Mouse (Mus musculus) kidney, postnatal 36 days (tissue): ENCODE data around the gene Ppp1r13l.
A peak's percentile ranks its signal among the peaks of the same experiment; 100 is the strongest.

Experiments
- DNase-seq, 2 experiments: peaks; one replicate each; pipeline ENCODE4 v3.0.0; 2021 to 2022; ENCODE audit warnings: mixed read lengths in 2 of 2

The Ppp1r13l gene

GRCm38 (mm10) chr7:19359299-19359891, at the start of gene Ppp1r13l, which contains the start of gene Cd3eap:
Ppp1r13l (plus strand) TSS chr7:19359749.
Cd3eap (minus strand) TSS chr7:19359483.
- peak; percentile 88 to 93 for DNase-seq

GRCm38 (mm10) chr7:19309884-19310641, 49.5 kb upstream of the Ppp1r13l start, which contains the start of gene Fosb:
Fosb (minus strand) TSS chr7:19310051.
- DNase-seq, result peak; percentile 97 to 98

DNA sequence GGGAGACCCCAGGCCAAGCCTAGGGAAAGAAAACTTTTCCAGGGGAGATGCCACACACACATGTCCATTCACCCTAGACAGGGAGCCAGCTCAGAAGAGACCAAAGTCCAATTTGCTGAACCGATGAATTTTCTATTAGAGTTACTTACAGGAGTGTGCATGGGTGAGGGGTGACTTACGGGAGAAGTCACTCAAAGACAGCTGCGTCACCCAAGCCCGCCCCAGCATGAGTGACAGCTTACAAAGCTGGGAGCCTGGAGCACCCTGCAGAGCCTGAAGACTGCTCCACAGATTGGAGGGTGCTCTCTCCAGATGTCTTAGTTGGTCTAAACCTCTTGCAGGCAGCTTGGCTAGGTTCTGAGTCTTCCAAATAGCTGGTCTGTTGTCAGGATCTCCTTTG, 47.6 kb upstream of the Ppp1r13l start:
- DNase-seq, result peak; percentile 38 to 57

DNA sequence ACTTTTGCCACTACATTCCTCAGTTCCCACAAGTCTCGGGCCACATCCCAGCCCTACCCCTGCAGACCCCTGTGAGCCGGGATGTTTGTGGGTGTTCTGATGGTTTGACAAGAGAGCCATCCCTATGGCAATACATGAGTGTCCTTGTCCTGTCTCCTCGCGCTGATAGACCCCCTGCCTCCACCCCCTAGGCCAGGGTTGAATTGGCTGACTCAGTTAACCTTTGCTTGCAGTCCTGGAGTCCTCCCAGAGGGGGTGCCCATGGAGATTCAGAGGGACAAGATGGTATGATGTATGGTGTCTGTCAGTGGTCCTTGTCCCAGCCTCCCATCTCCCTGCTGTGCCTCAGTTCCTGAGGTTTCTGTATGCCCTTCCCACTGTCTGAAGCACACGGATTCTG, 45.5 kb upstream of the Ppp1r13l start:
- DNase-seq, result no peak

DNA sequence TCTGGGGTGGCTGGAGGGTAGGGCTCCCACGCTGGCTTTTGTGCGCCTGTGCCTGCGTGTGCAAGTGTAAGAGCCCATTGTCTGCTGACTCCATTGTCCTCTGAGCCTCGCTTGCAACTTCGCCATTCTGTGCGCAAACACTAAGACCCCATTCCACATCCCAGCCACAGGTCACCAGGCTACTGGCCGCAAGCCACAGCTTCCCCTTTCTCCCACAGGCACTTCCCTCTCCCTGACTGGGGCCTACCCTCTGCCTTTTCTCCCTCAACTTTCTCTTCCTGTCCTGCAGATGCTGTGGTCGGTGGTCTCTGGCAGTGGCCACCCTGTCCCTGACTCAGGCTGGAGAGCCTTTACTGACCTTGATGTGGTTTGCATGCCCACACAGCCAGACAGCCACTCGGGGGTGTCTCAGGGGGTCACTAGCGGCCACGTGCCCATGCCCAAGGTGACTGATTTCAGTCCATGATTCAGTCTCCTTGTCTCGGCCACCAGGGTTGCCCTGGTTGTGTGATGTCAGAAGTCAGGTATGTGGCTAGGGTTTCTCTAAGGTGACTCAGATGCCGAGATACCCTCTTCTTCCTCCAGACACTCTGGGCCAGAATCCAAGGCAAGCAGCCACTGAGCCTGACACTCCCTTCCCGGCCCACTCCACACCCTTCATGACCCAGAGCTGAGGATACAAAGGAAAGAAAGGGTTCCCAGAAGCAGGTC, 42.9 kb upstream of the Ppp1r13l start:
- DNase-seq, result peak in 1 of 2 experiments; percentile 35

- DNase-seq, result no peak
Observed at GRCm38 (mm10) chr7:19318201-19318600, 41.3 kb upstream of the Ppp1r13l start.

DNA sequence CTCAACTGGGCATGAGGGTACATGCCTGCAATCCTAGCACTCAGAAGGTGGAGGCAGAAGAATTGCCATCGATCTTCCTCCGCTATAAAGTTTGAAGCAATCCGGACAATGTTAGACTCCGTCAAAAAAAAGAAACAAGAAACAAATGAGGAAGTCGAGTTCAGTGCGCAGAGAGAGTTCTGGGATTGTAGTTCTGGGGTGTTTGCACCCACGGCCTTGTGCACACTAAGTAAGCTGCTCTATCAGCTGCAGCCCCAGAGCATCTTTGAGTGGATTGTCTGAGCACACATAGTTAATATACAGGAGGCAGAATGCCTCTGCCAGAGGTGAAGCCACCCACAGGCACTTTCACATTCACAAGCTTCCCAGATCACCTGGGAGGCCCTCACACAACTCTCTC, 40.9 kb upstream of the Ppp1r13l start:
- no peak for DNase-seq

DNA sequence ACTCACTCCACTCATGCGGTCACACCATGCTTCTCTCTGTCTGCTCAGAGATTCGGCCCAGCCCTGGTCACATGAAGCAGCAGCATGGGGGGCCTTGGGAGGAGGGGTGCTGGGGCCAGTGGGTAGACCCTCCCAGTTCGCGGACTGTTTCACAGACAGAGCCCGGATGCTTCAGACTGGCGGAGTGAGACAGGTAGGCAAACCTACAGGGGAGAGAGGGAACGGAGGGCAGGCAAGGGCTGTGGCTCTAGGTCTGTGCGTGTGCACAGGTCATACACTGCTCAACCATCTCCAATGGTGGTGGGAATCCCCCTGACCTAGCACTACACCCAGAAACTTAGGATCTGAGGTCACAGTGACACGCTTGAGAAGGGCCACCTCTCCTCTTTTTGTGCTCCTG, 40.1 kb upstream of the Ppp1r13l start:
- DNase-seq, result no peak

GRCm38 (mm10) chr7:19319906-19320305, 39.6 kb upstream of the Ppp1r13l start:
- peak; percentile 98 to 99 for DNase-seq

DNA sequence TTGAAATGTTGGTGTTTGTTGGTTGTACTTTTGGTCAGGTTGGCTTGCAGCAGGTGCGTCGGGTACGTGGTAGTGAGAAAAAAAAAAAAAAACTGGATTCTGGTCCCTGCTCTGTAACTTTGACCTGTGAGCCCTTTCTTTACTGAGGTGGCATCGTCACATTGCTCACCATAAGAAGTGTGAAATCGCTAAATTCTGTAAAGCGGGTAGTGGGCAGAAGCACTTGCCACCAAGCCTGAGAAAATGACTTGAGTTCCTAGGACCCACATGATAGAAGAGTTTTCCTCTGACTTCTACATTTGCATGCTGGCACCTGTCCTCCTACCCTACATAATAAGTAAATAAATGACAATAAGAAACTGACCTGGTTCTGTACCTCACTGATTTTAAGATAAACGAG, 38.9 kb upstream of the Ppp1r13l start:
- DNase-seq, result no peak

DNA sequence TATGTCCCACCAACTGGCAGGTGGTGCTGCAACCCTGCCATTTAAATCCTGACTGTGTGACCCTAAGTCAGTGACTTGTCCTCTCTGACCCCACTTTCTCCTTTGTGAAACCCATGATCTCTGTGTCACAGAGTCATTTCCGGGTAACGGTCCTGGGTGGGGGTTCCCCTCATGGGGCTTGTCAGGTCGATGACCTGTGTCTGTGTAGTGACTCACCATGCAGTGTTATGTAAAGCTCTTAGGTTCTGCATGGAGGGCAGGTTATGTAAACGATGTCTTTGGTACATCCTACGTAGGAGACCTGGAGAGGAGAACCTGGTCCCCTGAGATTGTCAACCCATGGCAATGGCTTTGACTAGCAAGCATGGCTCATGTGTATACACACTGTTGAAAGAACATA, 38.1 kb upstream of the Ppp1r13l start:
- no peak for DNase-seq

- no peak for DNase-seq
Observed at GRCm38 (mm10) chr7:19322489-19322888, 37.1 kb upstream of the Ppp1r13l start.

GRCm38 (mm10) chr7:19324221-19324620, 35.3 kb upstream of the Ppp1r13l start:
- no peak for DNase-seq

DNA sequence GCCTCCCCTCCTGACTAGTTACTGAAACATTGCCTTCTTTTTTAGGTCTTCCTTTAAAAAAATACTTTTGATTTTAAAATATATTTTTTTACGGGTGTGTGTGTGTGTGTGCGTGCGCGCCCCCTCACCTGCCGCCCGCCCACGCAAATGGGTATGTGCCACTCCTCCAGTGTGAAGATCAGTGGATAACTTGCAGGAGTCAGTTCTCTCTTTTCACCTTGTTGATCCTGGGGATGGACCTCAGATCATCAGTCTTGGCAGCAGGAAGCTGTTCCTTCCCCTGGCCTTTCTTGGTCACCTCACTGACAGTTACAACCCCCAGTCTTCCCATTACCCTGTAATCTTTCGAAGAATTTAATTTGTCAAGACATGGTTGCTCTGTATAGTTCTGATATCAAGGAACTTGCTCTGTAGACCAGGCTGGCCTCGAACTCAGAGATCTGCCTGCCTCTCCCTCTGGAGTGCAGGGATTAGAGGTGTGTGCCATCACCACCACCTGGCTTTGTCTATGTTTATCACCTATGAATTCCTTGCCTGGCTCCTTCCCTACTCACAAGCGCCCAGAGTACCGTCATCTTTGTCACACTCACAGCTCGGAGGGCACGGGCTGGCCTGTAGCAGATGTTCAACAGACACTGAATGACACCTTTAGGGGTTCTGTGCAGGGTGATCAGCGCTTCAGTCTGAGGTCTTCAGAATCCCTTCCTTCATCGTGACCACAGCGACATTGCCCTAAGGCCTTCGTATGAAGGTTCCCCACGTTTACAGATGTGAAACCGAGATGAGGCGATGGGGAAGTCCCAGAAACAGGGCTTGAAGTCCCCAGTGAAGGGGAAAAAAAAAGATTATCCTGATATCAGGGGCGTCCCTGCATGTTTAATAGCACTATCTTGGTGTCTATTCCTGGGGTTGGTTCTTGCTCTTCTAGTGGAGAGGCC, 34.0 kb upstream of the Ppp1r13l start:
- no peak for DNase-seq

- DNase-seq, result peak; percentile 96 to 98
Observed at GRCm38 (mm10) chr7:19326359-19326758, 33.2 kb upstream of the Ppp1r13l start.

DNA sequence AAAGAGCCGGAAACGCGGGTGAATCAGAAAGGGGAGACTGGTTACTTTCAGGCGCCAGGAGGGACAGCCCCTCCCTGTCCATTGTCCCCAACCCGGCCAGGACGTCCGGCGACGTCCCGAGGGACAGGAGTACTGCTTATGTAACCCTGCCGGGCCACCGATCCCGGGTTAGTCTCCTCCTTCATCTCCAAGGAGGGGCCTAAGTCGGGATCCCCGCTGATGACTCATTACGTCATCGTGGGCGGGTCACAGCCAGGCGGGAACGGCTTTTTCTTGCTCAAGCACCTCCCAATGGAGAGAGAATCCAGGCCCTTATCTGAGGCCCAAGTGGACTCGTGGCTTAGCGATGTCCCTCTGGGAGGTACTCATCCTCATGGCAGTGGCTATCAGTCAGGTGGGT, 32.4 kb upstream of the Ppp1r13l start:
- DNase-seq, result peak; percentile 94 to 96

DNA sequence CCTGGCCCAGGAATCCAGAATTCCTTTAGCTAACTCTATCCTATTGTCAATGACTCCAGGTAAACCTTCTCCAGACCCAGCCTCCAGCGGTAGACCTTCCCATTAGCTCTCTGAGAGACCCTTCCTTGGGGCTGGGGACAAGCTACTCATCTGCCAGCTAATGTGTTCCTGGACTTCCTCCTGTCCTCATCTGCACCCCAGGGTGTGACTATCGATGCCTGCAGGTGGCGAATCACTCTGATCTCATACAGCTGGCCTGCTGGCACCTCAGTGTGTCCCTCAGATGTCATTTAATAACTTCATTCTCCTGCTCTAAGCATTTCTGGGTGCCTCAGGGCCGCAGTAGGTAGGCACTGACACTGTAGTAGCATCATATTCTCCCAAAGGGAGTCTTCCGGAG, 31.8 kb upstream of the Ppp1r13l start:
- no peak for DNase-seq

DNA sequence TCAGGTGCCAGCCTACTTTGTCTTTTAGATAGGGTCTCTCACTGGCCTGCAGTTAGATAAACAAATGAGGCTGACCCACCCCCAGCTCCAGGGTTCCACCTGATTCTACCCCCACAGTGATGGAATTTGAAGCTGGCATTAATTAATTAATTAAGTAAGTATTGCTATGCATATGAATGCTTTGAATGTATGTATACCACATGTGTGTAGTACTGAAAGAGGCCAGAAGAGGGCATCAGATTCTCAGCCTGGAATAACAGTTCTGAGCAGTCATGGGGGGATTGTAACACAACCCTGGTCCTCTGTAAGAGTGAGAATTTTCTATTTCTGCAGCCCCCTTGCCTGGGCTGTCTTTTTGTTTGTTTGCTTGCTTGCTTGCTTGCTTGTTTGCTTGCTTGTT, 31.1 kb upstream of the Ppp1r13l start:
- DNase-seq, result no peak

GRCm38 (mm10) chr7:19331910-19332309, 27.6 kb upstream of the Ppp1r13l start:
- DNase-seq, result no peak

GRCm38 (mm10) chr7:19332709-19333352, 26.7 kb upstream of the Ppp1r13l start:
- DNase-seq, result peak; percentile 66 to 79

GRCm38 (mm10) chr7:19335583-19335982, 24.0 kb upstream of the Ppp1r13l start:
- DNase-seq, result peak; percentile 54 to 74

- DNase-seq, result no peak
Observed at GRCm38 (mm10) chr7:19337122-19337521, 22.4 kb upstream of the Ppp1r13l start.
